Mouse (Mus musculus) lung, adult 2 months (tissue): ENCODE data around the gene Cd81.

Experiments
- CTCF ChIP-seq: fragments of 200-500 bp; IDR thresholded peaks from 2 replicates; pipeline ENCODE4 v1.5.1; 2011; ENCODE audit warnings: mild to moderate bottlenecking, low read length, control low read depth; ENCODE audit not compliant: insufficient read depth
- POLR2A ChIP-seq: fragments of 200-500 bp; IDR thresholded peaks from 2 replicates; pipeline ENCODE4 v1.6.1; 2011; ENCODE audit warnings: low read depth, mild to moderate bottlenecking, control low read depth, low read length, borderline replicate concordance; ENCODE audit errors: extremely low read depth

DNA sequence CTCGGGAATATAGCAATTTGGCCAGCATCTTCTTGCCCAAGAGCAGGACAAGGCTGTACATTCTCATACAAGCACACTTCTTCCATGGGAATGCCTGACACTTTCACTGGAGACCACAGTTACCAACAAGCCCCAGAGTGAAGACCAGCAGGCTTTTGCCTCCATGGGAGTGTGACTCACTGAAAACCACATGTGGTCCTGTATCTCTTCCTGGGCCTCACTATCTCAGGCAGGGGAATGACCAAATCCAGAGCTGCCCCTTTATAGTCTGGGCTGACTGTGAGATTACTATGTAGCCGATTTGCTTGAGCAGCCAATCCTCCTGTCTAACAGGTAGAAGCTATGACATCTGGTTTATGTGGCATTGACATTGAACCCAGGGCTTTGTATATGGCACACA is 31.2 kb downstream of the Cd81 start:
- no peak for TF ChIP-seq CTCF
- TF ChIP-seq POLR2A, result no peak
